Mouse (Mus musculus): ENCODE data around the gene Gpnmb.

Gene Gpnmb

GRCm38 (mm10) chr6:49096933-49097461 is 60.7 kb downstream of the Gpnmb start:
- peak; percentile 37 for DNase-seq (ENCODE audit: low read depth, low spot score)

- DNase-seq (ENCODE audit: low read depth, low spot score): no peak
Measured at GRCm38 (mm10) chr6:49097596-49098110, 61.3 kb downstream of the Gpnmb start.

GRCm38 (mm10) chr6:49099086-49099485 is 62.7 kb downstream of the Gpnmb start:
- DNase-seq (ENCODE audit: low read depth, low spot score): no peak

- DNase-seq (ENCODE audit: low read depth, low spot score): no peak
Measured at GRCm38 (mm10) chr6:49106746-49107500, 70.6 kb downstream of the Gpnmb start.

GRCm38 (mm10) chr6:49109196-49109595 is 72.8 kb downstream of the Gpnmb start:
- no peak for DNase-seq (ENCODE audit: low read depth, low spot score)

- DNase-seq (ENCODE audit: low read depth, low spot score): no peak
Measured at GRCm38 (mm10) chr6:49113895-49114294, 77.5 kb downstream of the Gpnmb start.

GRCm38 (mm10) chr6:49114457-49114856 is 78.1 kb downstream of the Gpnmb start:
- no peak for DNase-seq (ENCODE audit: low read depth, low spot score)

- DNase-seq (ENCODE audit: low read depth, low spot score): no peak
Measured at GRCm38 (mm10) chr6:49115550-49115949, 79.2 kb downstream of the Gpnmb start.

GRCm38 (mm10) chr6:49116241-49116640 is 79.9 kb downstream of the Gpnmb start:
- no peak for DNase-seq (ENCODE audit: low read depth, low spot score)

- no peak for DNase-seq (ENCODE audit: low read depth, low spot score)
Measured at GRCm38 (mm10) chr6:49118446-49118845, 82.1 kb downstream of the Gpnmb start.

GRCm38 (mm10) chr6:49119462-49120135 is 83.3 kb downstream of the Gpnmb start:
- no peak for DNase-seq (ENCODE audit: low read depth, low spot score)

GRCm38 (mm10) chr6:49120370-49120769 is 84.0 kb downstream of the Gpnmb start:
- no peak for DNase-seq (ENCODE audit: low read depth, low spot score)
